Mouse (Mus musculus): Measurements from ENCODE around the gene Gpc6.

The Gpc6 gene

DNA sequence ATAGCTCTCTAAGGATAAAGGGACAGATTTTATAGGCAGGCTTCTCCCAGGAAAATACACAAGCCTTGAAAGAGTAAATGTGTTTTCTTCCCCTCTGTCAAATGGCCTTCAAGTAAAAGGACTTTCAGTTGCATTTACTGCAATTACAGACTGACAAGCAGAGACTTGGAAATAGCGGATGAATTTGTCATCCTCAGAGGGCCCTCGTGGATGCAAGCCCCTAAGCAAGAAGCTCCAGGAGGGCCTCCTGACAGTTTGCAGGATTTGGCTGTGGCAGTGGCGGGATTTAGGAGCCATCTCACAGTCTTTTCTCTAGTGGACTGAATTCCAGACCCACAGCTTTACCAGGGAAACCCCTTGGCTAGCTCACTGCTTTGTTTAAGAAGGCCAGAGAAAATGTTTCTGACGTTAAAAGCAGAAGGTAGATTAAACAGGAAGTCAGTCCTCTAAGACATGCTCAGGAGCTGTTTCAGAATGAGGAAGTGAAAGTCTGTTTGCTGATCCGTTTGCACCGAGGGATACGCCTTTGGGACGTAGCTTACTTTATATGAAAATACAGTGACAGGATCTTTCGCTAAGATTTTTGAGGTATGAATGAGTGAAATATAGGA lies 700.1 kb downstream of the Gpc6 start:
- no peak for DNase-seq (ENCODE audit: low spot score)

DNA sequence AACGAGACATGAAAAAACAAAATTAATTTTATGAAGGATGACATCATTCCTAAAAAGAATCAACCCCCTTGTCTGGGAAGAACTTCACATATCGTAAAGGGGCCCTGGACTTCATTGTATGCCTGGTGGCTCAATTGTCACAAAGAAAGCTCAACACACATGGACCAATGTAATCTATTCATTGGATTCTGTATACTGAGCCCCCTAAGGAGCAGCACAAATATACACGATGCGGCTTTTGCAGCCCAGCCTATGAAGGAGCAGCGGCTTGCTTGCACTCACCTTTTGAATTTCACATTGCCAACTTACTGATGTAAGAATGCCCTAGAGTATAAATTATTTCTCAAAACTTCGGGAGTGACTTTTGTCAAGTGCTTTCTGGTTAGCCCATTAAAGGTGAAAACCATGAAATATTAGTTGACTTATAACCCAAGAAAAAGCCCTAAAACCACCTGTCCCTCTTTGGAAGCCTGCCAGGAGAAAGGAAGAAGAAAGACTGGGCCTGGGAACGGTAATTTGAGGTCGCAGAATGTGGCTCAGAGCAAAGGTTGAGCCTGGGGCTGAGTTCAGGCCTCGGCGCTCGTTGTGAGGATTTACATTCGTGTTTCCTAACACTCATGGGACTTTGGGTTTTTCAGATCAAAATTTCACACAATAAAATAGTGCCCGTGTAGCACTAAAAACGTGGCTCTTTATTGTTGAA lies 709.3 kb downstream of the Gpc6 start:
- DNase-seq (ENCODE audit: low spot score), result no peak

- no peak for DNase-seq (ENCODE audit: low spot score)
Observed at GRCm38 (mm10) chr14:117641853-117642252, 716.7 kb downstream of the Gpc6 start.

- no peak for DNase-seq (ENCODE audit: low spot score)
Observed at GRCm38 (mm10) chr14:117643069-117643468, 718.0 kb downstream of the Gpc6 start.

GRCm38 (mm10) chr14:117648199-117648960 lies 723.3 kb downstream of the Gpc6 start:
- no peak for DNase-seq (ENCODE audit: low spot score)

DNA sequence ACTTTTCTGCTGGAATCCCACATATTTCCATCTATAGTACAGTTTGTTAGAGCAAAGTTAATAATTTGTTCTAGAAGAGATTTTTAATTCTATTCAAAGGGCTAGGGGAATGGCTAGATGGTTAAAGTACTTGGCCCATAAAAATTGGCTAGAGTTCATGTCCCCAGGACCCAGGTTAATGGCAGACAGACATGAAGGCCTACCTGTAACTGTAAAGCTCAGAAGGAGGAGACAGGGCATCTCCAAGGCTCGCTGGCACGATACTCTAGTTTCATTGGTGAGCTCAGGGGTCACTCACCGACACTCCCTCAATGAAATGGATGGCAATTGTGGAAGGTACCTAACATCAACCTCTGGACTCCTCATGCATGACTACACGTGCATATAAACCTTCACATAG lies 725.0 kb downstream of the Gpc6 start:
- DNase-seq (ENCODE audit: low spot score), result no peak

GRCm38 (mm10) chr14:117651271-117651670 lies 726.2 kb downstream of the Gpc6 start:
- no peak for DNase-seq (ENCODE audit: low spot score)

GRCm38 (mm10) chr14:117651938-117652337 lies 726.8 kb downstream of the Gpc6 start:
- no peak for DNase-seq (ENCODE audit: low spot score)

DNA sequence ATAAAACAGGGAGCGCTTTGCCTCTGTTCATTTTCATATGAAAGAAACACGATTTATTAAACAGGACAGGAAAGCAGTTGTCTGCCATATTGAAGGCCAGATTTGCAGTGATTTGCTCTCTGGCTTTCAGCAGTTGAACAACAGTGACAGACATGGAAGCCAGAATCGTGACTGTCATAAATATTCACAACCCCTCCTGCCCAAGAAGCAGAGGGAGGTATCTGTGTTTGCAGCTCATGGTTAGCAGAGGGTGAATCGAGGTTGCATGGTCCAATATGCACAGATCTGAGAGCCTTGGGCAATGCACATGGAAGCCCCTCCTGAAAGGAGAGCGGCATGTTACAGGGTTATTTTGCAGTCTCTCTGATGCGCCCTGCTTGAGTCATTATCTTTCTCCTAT lies 730.3 kb downstream of the Gpc6 start:
- no peak for DNase-seq (ENCODE audit: low spot score)

GRCm38 (mm10) chr14:117659198-117659761 lies 734.2 kb downstream of the Gpc6 start:
- DNase-seq (ENCODE audit: low spot score), result no peak

DNA sequence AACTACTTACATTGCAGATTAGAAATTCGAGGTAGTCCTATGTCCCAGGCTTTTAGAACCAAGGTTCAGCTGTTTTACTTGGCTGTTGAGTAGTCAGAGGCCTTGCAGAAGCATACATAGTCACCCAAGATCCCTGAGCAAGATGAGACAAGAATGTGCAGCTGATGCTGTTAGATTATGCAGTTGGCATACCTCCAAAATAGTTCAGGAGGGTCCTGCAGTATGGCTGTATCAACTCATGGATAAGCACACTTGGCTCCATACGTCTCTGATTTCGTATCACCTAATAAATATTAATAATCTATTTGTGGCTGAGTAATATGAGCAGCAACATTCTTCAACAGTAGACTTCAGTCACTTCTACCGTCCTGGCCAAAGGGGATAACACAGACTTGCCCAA lies 737.1 kb downstream of the Gpc6 start:
- DNase-seq (ENCODE audit: low spot score), result no peak

GRCm38 (mm10) chr14:117664796-117665195 lies 739.7 kb downstream of the Gpc6 start:
- DNase-seq (ENCODE audit: low spot score), result no peak

- DNase-seq (ENCODE audit: low spot score), result no peak
Observed at GRCm38 (mm10) chr14:117666126-117666525, 741.0 kb downstream of the Gpc6 start.

DNA sequence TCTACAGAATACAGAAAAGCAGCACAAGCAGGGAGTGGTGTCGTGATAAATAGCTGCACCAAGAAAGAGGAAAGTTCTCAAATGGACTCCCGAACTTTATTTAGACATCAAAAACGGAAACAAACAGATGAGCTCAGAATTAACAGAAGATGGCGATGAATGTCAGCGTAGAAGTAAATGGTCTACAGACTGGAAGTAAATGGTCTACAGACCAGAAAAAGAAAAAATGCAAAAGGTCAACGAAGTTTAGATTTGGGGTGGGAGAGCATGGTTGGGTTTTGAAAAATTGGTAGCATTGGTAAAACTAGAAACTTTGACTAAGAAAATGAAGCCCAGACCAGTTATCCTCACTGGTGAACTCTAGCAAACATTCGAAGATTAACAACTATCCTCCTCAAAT lies 748.4 kb downstream of the Gpc6 start:
- DNase-seq (ENCODE audit: low spot score), result no peak

GRCm38 (mm10) chr14:117674482-117674881 lies 749.4 kb downstream of the Gpc6 start:
- DNase-seq (ENCODE audit: low spot score), result no peak

DNA sequence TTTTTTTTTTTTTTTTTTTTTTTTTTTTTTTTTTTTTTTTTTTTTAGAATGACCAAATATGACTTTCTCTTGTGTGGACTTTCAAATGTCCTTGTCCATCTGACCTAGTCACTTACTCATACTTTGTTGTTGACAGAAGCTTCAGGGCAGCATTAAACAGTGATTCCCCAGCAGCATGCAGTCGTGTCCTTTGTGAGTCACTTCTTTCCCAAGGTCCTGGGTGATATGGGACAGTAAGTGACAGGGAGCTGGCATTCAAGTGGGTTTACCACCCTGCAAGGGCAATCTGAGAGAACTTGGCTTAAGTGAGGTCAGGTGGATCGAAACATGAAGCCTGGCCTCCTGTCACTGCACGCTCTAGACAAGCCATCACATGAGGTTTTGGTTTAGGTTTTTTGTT lies 754.8 kb downstream of the Gpc6 start:
- DNase-seq (ENCODE audit: low spot score), result no peak

GRCm38 (mm10) chr14:117681321-117681921 lies 756.3 kb downstream of the Gpc6 start:
- no peak for DNase-seq (ENCODE audit: low spot score)

GRCm38 (mm10) chr14:117683149-117683548 lies 758.0 kb downstream of the Gpc6 start:
- DNase-seq (ENCODE audit: low spot score), result no peak

DNA sequence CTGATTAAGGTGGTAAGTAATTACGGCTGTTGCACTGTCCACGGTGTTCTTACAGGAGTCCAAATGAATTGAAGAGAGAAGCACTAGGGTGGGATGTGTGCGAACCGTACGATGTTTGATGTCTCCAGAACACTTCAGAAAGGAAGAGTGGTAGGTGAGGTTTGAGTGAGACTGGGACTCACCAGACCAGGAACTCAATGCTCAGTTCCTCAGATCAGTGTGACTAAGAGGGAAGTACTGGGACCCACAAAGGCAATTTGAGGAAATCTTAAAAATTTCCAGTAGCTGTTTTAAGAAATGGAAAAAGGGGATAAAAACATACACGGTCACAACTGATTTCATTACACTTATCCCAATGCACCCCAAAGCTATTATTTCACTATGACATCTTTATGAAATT lies 764.7 kb downstream of the Gpc6 start:
- no peak for DNase-seq (ENCODE audit: low spot score)

GRCm38 (mm10) chr14:117695565-117695964 lies 770.5 kb downstream of the Gpc6 start:
- DNase-seq (ENCODE audit: low spot score), result no peak

DNA sequence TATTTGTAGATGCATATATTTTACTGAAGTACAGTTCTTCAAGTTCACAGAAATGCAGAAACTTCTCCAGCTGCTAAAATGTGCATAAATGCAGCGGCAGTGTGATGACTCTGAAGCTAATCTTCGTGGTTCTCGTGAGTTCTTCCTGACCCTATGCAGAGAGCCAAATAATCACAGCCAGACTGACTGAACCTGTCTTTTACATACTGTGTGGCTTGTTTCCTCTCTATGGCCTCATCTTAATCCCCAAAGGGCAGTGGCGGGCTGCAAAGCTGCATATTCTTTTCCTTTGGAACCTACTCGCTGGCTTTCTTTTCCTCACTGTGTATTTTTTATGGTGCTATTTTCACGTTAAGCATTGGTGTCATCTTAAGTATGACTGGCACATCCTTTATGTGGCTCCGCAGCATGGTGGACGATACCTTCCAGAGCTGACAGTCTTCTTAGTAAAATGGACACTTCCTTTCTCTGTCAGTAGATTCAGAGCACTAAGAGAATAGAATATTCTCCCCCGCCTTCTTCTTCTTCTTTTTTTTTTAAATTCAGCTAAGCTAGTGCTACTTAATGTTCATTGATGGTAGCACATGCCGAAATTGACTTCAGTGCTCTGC lies 775.7 kb downstream of the Gpc6 start:
- no peak for DNase-seq (ENCODE audit: low spot score)

DNA sequence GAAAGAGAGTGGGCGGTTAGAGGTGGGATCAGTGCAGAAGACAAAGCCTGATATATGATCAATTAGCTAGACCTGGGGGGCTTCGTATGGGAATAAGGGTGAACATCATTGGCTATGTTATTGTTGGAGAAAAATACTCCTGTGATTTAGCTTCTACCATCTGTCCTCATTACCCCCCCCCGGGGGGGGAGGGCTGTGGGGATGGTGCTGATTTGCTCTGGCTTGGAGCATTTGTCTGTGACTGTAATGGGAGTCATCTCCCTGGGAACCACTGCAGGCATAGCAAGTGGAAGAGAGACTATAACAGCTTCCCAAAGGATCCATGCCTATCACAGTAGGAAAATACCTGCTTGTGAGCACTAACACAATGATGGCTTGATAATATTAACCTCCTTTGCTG lies 783.7 kb downstream of the Gpc6 start:
- DNase-seq (ENCODE audit: low spot score), result no peak

Measured in testis, postnatal 14 days (tissue).